Mouse (Mus musculus): ENCODE data around the gene Bcr. TPM values are rescaled to one million over a fixed set of nuclear protein-coding genes. Genes with fewer than 3 reads are reported as not detected.

The Bcr gene
- total and polyA plus RNA-seq, 3 experiments: 7.3 to 10.0 (median 9.9) TPM

DNA sequence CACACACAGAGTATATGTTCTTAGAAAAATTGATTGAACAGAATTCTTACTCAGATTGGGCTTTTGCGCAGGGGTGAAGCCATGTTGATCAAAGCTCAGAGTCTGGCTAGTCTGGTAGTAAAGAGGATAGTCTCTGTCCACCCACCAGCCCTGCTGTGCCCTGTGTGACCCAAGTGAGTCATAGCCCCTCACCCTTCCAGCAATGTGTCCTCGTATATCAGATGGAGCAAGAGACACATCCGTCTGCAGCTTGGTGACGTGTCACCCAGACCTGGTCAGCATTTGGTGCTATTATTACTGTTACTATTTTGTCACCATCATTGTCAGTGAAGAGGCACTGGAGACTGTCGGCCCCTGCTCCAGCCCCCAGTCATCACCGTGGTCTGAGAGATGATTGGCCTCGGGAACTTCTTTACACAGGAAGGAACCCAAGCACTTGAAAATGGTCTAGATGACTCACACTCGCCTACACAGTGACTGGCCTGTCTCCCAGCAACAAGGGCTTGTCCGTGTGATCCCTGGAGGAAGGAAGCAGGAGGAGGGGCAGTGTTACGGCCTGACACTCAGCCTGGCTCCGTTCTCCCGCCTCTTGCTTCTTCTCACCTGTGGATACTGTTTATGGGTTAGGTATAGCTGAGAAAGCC, 109.9 kb downstream of the Bcr start:
- Histone ChIP-seq H3K36me3 (ENCODE audit: control insufficient read depth, insufficient read depth, low read length) (no peaks in the 10 kb centered on the region), H3K27ac (peak overlapping the region; percentile 24), H3K9ac (ENCODE audit: low read depth, low read length) (no peak overlapping the region), H3K79me2 (replicated peaks; ENCODE audit: control insufficient read depth, insufficient read depth, low read length) (no peaks in the 10 kb centered on the region), H3K4me3 (no peak overlapping the region), H3K4me1 (ENCODE audit: control insufficient read depth, insufficient read depth, low read length) (peaks cover 12% of the 10 kb centered on the region), H3K27me3 (ENCODE audit: control insufficient read depth, insufficient read depth, low read length) (no peaks in the 10 kb centered on the region)
- intact Hi-C loops (cut with DNase I): no loop called here
- 12% methylated on average over 12 of the region's 12 CpGs for WGBS
- peak; percentile 49 to 70 for DNase-seq
- TF ChIP-seq EP300 (IDR thresholded peaks at IDR 0.05; ENCODE audit: insufficient read depth, low read depth, low read length) (peak; percentile 76; the same call in 1 of the 2 replicates), POLR2A (IDR thresholded peaks at IDR 0.05; ENCODE audit: insufficient read depth, low read depth, low read length) (no peak)

DNA sequence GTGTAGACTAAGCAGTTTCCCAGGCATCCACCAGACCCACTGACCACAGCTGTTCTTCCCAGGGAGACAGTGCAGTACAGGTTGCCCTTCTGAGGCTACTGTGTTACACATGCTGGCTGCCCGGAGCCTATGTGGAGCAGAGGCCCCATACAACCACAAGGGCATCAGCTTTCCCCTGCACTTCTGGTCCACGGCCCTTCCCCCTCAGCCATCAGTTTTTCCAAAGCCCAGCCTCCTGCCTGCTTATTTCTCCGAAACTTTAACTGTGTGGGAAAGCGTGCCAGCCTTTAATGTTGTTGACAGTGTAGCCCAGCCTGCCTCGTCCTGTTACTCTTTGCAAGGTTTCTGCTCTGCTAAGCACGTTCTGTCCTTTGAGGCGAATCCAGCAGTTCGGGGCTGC, 112.7 kb downstream of the Bcr start:
- H3K36me3 ChIP-seq (ENCODE audit: control insufficient read depth, insufficient read depth, low read length): no peaks in the 10 kb centered on the region
- H3K4me1 ChIP-seq (ENCODE audit: control insufficient read depth, insufficient read depth, low read length): peaks cover 10% of the 10 kb centered on the region
- intact Hi-C loops (cut with DNase I): no loop called here
- no peak overlapping the region for H3K4me3 ChIP-seq
- no peaks in the 10 kb centered on the region for H3K27me3 ChIP-seq (ENCODE audit: control insufficient read depth, insufficient read depth, low read length)
- no peak overlapping the region for H3K27ac ChIP-seq
- no peak overlapping the region for H3K9ac ChIP-seq (ENCODE audit: low read depth, low read length)
- DNase-seq: no peak
- TF ChIP-seq EP300 (IDR thresholded peaks at IDR 0.05; ENCODE audit: insufficient read depth, low read depth, low read length) (no peak), POLR2A (IDR thresholded peaks at IDR 0.05; ENCODE audit: insufficient read depth, low read depth, low read length) (no peak), CTCF (IDR thresholded peaks at IDR 0.05) (no peak)
- H3K79me2 ChIP-seq (replicated peaks; ENCODE audit: control insufficient read depth, insufficient read depth, low read length): no peaks in the 10 kb centered on the region
- WGBS: 74% methylated on average over 8 of the region's 8 CpGs

GRCm38 (mm10) chr10:75173712-75174111, 113.3 kb downstream of the Bcr start:
- H3K27ac ChIP-seq: no peak overlapping the region; the same call in 1 of the 2 replicates
- H3K4me1 ChIP-seq (ENCODE audit: control insufficient read depth, insufficient read depth, low read length): peaks cover 10% of the 10 kb centered on the region
- 24% methylated on average over 12 of the region's 12 CpGs for WGBS
- peak; percentile 32 to 37 for DNase-seq
- no peaks in the 10 kb centered on the region for H3K27me3 ChIP-seq (ENCODE audit: control insufficient read depth, insufficient read depth, low read length)
- no peak overlapping the region for H3K9ac ChIP-seq (ENCODE audit: low read depth, low read length)
- no peak overlapping the region for H3K4me3 ChIP-seq
- TF ChIP-seq EP300 (IDR thresholded peaks at IDR 0.05; ENCODE audit: insufficient read depth, low read depth, low read length) (no peak), POLR2A (IDR thresholded peaks at IDR 0.05; ENCODE audit: insufficient read depth, low read depth, low read length) (0 out of 2 replicates have a peak, but pooled peaks have one; percentile 23), CTCF (IDR thresholded peaks at IDR 0.05) (no peak)
- intact Hi-C loops (cut with DNase I): no loop called here
- no peaks in the 10 kb centered on the region for H3K79me2 ChIP-seq (replicated peaks; ENCODE audit: control insufficient read depth, insufficient read depth, low read length)
- H3K36me3 ChIP-seq (ENCODE audit: control insufficient read depth, insufficient read depth, low read length): no peaks in the 10 kb centered on the region

DNA sequence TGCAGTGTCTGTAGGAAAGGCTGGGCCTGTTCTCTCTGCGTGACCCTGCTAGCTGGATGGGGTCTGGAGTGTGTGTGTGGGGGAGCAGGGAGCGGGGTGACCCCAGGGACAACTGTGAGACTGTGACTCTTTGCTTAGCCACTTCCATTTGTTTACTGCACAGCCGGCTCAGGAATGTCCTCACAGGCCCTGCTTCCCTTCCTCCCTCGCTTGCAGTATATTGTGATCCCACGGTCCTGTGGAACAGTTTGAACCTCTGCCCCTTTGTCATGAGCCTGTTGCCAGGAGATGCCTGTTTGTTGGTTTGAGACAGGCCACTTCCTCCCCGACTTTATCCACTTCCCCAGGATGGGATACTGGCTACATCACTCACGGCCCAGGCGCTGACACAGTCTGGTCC, 116.1 kb downstream of the Bcr start:
- WGBS: 55% methylated on average over 8 of the region's 8 CpGs
- no peak overlapping the region for H3K9ac ChIP-seq (ENCODE audit: low read depth, low read length)
- TF ChIP-seq CTCF (IDR thresholded peaks at IDR 0.05): no peak
- no peak for TF ChIP-seq POLR2A (IDR thresholded peaks at IDR 0.05; ENCODE audit: insufficient read depth, low read depth, low read length)
- TF ChIP-seq EP300 (IDR thresholded peaks at IDR 0.05; ENCODE audit: insufficient read depth, low read depth, low read length): no peak
- no peaks in the 10 kb centered on the region for H3K36me3 ChIP-seq (ENCODE audit: control insufficient read depth, insufficient read depth, low read length)
- 0 out of 2 replicates have a peak overlapping the region, but pooled peaks have one; percentile 20 for H3K27ac ChIP-seq
- no peaks in the 10 kb centered on the region for H3K79me2 ChIP-seq (replicated peaks; ENCODE audit: control insufficient read depth, insufficient read depth, low read length)
- no peak overlapping the region for H3K4me3 ChIP-seq
- intact Hi-C loops (cut with DNase I): no loop called here
- no peaks in the 10 kb centered on the region for H3K27me3 ChIP-seq (ENCODE audit: control insufficient read depth, insufficient read depth, low read length)
- DNase-seq: peak in 1 of 2 experiments; percentile 32
- H3K4me1 ChIP-seq (ENCODE audit: control insufficient read depth, insufficient read depth, low read length): peaks cover 1% of the 10 kb centered on the region; the same call in 1 of the 2 replicates

GRCm38 (mm10) chr10:75178911-75179310, 118.5 kb downstream of the Bcr start:
- 91% methylated on average over 5 of the region's 5 CpGs for WGBS
- H3K36me3 ChIP-seq (ENCODE audit: control insufficient read depth, insufficient read depth, low read length): no peaks in the 10 kb centered on the region
- H3K4me3 ChIP-seq: no peak overlapping the region

GRCm38 (mm10) chr10:75182151-75182774, 121.9 kb downstream of the Bcr start:
- intact Hi-C loops (cut with DNase I): loop anchor here (1.0 kb wide), 4 partner anchors 69 to 304 kb away; no protein-coding TSS in a partner anchor

More at GRCm38 (mm10) chr10:75178911-75179310, 118.5 kb downstream of the Bcr start:
- Histone ChIP-seq H3K27me3 (ENCODE audit: control insufficient read depth, insufficient read depth, low read length) (no peaks in the 10 kb centered on the region), H3K9ac (ENCODE audit: low read depth, low read length) (no peak overlapping the region), H3K4me1 (ENCODE audit: control insufficient read depth, insufficient read depth, low read length) (no peaks in the 10 kb centered on the region; the same call in 1 of the 2 replicates), H3K79me2 (replicated peaks; ENCODE audit: control insufficient read depth, insufficient read depth, low read length) (no peaks in the 10 kb centered on the region), H3K27ac (no peak overlapping the region)
- intact Hi-C loops (cut with DNase I): no loop called here
- no peak for TF ChIP-seq CTCF (IDR thresholded peaks at IDR 0.05)
- no peak for DNase-seq

More at GRCm38 (mm10) chr10:75182151-75182774, 121.9 kb downstream of the Bcr start:
- Histone ChIP-seq H3K36me3 (ENCODE audit: control insufficient read depth, insufficient read depth, low read length) (no peaks in the 10 kb centered on the region), H3K4me3 (no peak overlapping the region), H3K79me2 (replicated peaks; ENCODE audit: control insufficient read depth, insufficient read depth, low read length) (no peaks in the 10 kb centered on the region), H3K27ac (no peak overlapping the region), H3K27me3 (ENCODE audit: control insufficient read depth, insufficient read depth, low read length) (no peaks in the 10 kb centered on the region), H3K9ac (ENCODE audit: low read depth, low read length) (no peak overlapping the region), H3K4me1 (ENCODE audit: control insufficient read depth, insufficient read depth, low read length) (no peaks in the 10 kb centered on the region; the same call in 1 of the 2 replicates)
- TF ChIP-seq CTCF (IDR thresholded peaks at IDR 0.05) (no peak; the same call in 1 of the 2 replicates), EP300 (IDR thresholded peaks at IDR 0.05; ENCODE audit: insufficient read depth, low read depth, low read length) (peak; percentile 88)
- DNase-seq: peak; percentile 73 to 83
- WGBS: 24% methylated on average over 14 of the region's 14 CpGs
